Mouse (Mus musculus) heart, embryonic 16.5 days (tissue): ENCODE measurements around the gene Gm17428. TPM values are rescaled to one million over a fixed set of nuclear protein-coding genes. Genes with fewer than 3 reads are reported as not detected.
"Not testable (repeated sequence)": the region's sequence is repeated elsewhere in the genome, so short reads cannot be mapped to it uniquely, and the experiment has no call there.

Experiments
- ATAC-seq: fragments of 200-750 bp; cut with Nextera tagmentation; replicated peaks from 2 replicates; pipeline ENCODE4 v1.8.0; 2017; ENCODE audit warnings: moderate number of reproducible peaks; ENCODE audit not compliant: insufficient read depth, low FRiP score; ENCODE audit errors: extremely low read depth
- H3K27ac ChIP-seq: fragments of 300-500 bp; sonication (generic); 2 replicates; pipeline ENCODE4 v1.5.1; 2014; ENCODE audit warnings: mild to moderate bottlenecking, low read length, control low read depth, moderate library complexity
- H3K27me3 ChIP-seq: fragments of 300-500 bp; sonication (generic); 2 replicates; pipeline ENCODE4 v1.6.1; 2014; ENCODE audit warnings: low read length, mixed read lengths; ENCODE audit not compliant: control insufficient read depth, insufficient read depth
- H3K36me3 ChIP-seq: fragments of 300-500 bp; sonication (generic); 2 replicates; pipeline ENCODE4 v1.6.1; 2014; ENCODE audit not compliant: control insufficient read depth, insufficient read depth
- H3K4me1 ChIP-seq: fragments of 300-500 bp; sonication (generic); 2 replicates; pipeline ENCODE4 v1.6.1; 2014; ENCODE audit warnings: low read length, mixed read lengths; ENCODE audit not compliant: control insufficient read depth, insufficient read depth
- H3K4me2 ChIP-seq: fragments of 300-500 bp; sonication (generic); 2 replicates; pipeline ENCODE4 v1.6.1; 2014; ENCODE audit warnings: low read depth, mild to moderate bottlenecking, control low read depth, low read length
- H3K4me3 ChIP-seq: fragments of 300-500 bp; sonication (generic); 2 replicates; pipeline ENCODE4 v1.5.1; 2014; ENCODE audit warnings: mild to moderate bottlenecking, control low read depth, low read length
- H3K9ac ChIP-seq: fragments of 300-500 bp; sonication (generic); 2 replicates; pipeline ENCODE4 v1.6.1; 2014; ENCODE audit warnings: low read length, control low read depth
- H3K9me3 ChIP-seq: fragments of 300-500 bp; sonication (generic); replicated peaks from 2 replicates; pipeline ENCODE4 v1.6.1; 2016; ENCODE audit warnings: low read length; ENCODE audit not compliant: control insufficient read depth
- WGBS: fragments of 180-500 bp; shearing (Covaris S2); extraction: QIAGEN DNeasy Blood & Tissue Kit; methylation state at CpG from one replicate; pipeline ENCODE4 v1.1.7; 2014; 5-methylcytosine and 5-hydroxymethylcytosine counted together
- polyA plus RNA-seq: library from polyadenylated mRNA; unstranded; fragments of >200 nt; fragmentation: Nextera tagmentation; extraction: Ambion mirVana; gene quantifications from 2 replicates; pipeline ENCODE4 v1.2.1, GENCODE M21; 2015

Gm17428 gene
- polyA plus RNA-seq, 1 experiment from 2014 or later: not detected

DNA sequence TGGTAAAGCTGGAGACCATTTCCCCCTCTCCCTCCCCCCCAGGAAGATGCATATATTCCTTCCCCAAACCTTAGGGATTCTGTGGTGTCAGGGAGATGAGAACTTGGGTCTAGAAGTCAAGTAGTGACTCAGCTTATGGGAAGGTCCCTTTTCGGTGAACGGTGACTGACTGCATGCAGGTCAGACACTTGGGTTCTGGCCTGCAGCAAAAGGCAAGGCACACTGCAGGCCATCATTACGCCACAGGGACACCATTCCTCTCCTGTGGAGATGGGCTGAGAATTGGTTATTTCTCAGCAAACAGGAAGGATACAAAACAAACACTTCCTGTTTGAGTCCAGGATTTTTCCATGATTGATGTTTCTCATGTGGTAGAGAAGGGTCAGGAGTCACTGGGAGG lies 17.5 kb upstream of the Gm17428 start:
- H3K9ac ChIP-seq: peak overlapping the region; percentile 31; the same call in 1 of the 2 replicates
- H3K9me3 ChIP-seq: no peaks in the 10 kb centered on the region
- H3K27ac ChIP-seq: 0 out of 2 replicates have a peak overlapping the region, but pooled peaks have one; percentile 9
- peaks cover 11% of the 10 kb centered on the region for H3K4me1 ChIP-seq
- peak overlapping the region; percentile 23 for H3K4me2 ChIP-seq
- ATAC-seq: no peak
- H3K27me3 ChIP-seq: no peaks in the 10 kb centered on the region
- peaks cover 18% of the 10 kb centered on the region for H3K36me3 ChIP-seq
- 70% methylated on average over 3 of the region's 3 CpGs for WGBS
- peak overlapping the region; percentile 16 for H3K4me3 ChIP-seq

DNA sequence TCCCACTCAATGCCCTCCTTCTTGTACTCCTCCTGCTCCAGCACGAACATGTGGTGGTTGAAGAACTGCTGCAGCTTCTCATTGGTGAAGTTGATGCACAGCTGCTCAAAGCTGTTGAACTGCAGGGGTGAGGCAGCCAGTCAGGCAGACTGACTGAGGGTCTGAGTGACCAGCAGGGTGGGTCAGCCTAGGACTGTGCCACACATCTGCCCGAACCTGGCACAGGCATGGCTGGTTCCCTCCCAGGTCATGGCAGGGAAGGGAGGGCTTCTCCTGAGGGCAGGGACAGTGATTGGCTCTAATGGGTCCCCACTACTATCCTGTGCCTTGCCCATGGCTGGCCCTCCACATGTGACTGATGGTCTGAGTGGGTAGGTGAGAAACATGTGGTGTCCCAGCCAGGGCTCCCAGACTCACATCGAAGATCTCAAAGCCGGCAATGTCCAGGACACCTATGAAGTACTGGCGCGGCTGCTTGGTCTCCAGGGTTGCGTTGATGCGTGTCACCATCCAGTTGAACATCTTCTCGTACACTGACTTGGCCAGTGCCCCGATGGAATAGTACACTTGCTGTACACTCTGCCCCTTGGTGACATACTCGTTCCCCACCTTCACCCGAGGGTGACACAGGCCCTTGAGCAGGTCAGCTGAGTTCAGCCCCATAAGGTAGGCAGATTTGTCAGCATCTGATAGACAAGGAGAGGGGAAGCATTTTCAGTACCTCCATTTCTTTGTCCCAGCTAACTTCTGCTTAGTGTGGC lies 16.7 kb upstream of the Gm17428 start:
- 64% methylated on average over 12 of the region's 12 CpGs for WGBS
- Histone ChIP-seq H3K9ac (peak overlapping the region; percentile 48), H3K4me1 (peaks cover 11% of the 10 kb centered on the region), H3K4me3 (peak overlapping the region; percentile 59), H3K4me2 (peak overlapping the region; percentile 39), H3K36me3 (peaks cover 15% of the 10 kb centered on the region)
- H3K27ac ChIP-seq, H3K9me3 ChIP-seq, H3K27me3 ChIP-seq: not testable (repeated sequence)
- 0 out of 2 replicates have a peak, but pooled peaks have one; percentile 7 for ATAC-seq

DNA sequence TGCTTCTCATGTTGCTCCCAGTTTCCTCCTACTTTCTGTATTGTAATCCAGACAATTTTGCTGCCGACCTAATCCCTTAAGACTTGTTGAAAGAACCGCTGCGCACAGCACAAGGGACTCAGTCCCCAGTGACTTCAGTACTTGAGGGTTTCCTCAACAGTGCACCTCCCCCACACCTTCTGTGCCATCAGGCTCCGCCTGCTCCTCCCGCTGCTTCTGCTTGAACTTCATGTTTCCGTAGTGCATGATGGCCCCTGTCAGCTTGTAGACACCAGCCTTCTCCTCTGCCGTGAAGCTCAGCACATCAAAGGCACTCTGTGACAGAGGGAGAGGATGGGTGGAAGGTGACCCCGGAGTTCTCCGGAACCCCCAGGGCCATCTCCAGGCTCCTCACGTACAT lies 16.0 kb upstream of the Gm17428 start:
- Histone ChIP-seq H3K27me3 (no peaks in the 10 kb centered on the region), H3K9me3 (no peaks in the 10 kb centered on the region), H3K4me3 (peak overlapping the region; percentile 59), H3K4me1 (peaks cover 11% of the 10 kb centered on the region), H3K4me2 (peak overlapping the region; percentile 39), H3K36me3 (peaks cover 15% of the 10 kb centered on the region), H3K9ac (peak overlapping the region; percentile 61), H3K27ac (peak overlapping the region; percentile 5; the same call in 1 of the 2 replicates)
- ATAC-seq: no peak
- 31% methylated on average over 10 of the region's 10 CpGs for WGBS

DNA sequence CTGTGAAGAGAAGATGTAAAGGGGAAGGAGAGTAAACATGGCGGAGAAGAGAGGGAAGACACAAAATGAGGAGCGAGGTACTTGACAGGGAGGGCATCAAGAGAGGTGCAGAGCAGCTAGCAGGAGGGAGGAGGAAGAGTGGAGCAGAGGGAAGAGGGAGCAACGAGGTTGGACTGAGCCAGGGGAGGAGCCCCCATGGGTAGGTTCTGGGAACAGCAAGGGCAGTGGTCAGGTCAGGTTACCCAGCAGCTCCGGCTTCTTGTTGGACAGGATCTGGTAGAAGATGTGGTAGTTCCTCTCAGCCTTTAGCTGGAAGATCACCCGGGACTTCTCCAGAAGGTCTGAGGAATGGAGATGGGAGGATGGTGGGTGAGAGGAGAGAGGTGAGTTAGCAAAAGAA lies 15.2 kb upstream of the Gm17428 start:
- peak overlapping the region; percentile 67 for H3K27ac ChIP-seq
- H3K27me3 ChIP-seq: no peaks in the 10 kb centered on the region
- H3K9me3 ChIP-seq: no peaks in the 10 kb centered on the region
- H3K36me3 ChIP-seq: peaks cover 12% of the 10 kb centered on the region
- 52% methylated on average over 5 of the region's 5 CpGs for WGBS
- peak overlapping the region; percentile 39 for H3K4me2 ChIP-seq
- peaks cover 8% of the 10 kb centered on the region for H3K4me1 ChIP-seq
- ATAC-seq: no peak
- H3K9ac ChIP-seq: peak overlapping the region; percentile 61
- H3K4me3 ChIP-seq: peak overlapping the region; percentile 59

DNA sequence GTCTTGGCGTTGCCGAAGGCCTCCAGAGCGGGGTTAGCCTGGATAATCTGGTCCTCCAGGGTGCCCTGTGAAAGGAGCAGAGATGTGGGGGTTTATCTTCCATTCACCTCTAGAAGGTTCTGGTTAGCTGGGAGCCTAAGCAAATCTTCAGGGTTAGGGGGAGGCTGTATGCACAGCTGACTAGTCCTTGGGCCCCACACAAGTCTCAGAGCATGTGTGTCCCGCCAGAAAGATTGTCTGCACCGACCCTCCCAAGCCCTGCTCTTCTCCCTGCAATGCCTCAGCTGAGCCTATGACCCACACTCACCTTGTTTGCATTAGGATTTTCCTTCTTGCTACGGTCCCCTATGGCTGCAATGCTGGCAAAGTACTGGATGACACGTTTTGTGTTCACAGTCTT lies 14.0 kb upstream of the Gm17428 start:
- Histone ChIP-seq H3K4me3 (peak overlapping the region; percentile 59), H3K4me2 (peak overlapping the region; percentile 39), H3K27me3 (no peaks in the 10 kb centered on the region), H3K9ac (peak overlapping the region; percentile 61), H3K27ac (peak overlapping the region; percentile 72), H3K36me3 (peaks cover 7% of the 10 kb centered on the region), H3K4me1 (peaks cover 17% of the 10 kb centered on the region), H3K9me3 (no peaks in the 10 kb centered on the region)
- no peak for ATAC-seq
- WGBS: 48% methylated on average over 7 of the region's 7 CpGs

DNA sequence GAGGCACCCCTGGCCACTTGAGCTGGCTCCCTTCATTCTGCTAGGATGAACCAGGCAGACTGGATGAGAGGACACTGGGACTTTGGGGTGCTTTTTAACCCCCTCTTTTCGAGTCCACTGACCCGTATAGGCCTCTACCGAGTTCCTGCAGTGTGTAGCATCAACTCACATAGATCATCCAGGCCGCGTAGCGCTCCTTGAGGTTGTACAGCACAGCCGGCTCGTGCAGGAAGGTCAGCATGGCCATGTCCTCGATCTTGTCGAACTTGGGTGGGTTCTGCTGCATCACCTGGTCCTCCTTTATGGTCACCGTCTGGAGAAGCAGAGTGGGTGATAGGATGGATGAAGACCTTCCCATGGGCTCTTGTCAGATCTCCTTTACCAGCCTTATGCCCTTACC lies 13.0 kb upstream of the Gm17428 start:
- no peaks in the 10 kb centered on the region for H3K9me3 ChIP-seq
- H3K4me2 ChIP-seq: peak overlapping the region; percentile 39
- WGBS: 64% methylated on average over 11 of the region's 11 CpGs
- H3K36me3 ChIP-seq: peaks cover 5% of the 10 kb centered on the region; the same call in 1 of the 2 replicates
- H3K27ac ChIP-seq: peak overlapping the region; percentile 81
- H3K4me1 ChIP-seq: peaks cover 18% of the 10 kb centered on the region
- no peaks in the 10 kb centered on the region for H3K27me3 ChIP-seq
- H3K4me3 ChIP-seq: peak overlapping the region; percentile 59
- ATAC-seq: no peak
- H3K9ac ChIP-seq: peak overlapping the region; percentile 77

DNA sequence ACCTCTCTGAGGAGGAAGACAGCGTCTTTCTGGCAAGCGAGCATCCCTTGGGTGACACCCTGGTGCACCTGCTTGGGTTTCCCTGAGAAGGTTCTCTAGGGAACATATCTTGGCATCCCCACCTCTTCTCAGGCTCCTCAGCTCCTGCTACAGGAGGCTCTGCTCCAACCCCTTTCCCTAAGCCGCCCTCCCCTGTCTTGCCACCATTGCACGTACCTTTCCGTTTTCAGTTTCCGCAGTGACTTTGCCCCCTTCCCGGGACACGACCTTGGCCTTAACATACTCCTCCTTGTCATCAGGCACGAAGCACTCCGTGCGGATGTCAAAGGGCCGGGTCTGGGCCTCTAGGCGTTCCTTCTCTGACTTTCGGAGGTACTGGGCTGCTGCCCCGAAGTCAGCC lies 11.7 kb upstream of the Gm17428 start:
- Histone ChIP-seq H3K36me3 (peaks cover 3% of the 10 kb centered on the region; the same call in 1 of the 2 replicates), H3K4me1 (peaks cover 18% of the 10 kb centered on the region), H3K9me3 (no peaks in the 10 kb centered on the region), H3K4me2 (peak overlapping the region; percentile 39), H3K4me3 (peak overlapping the region; percentile 59), H3K9ac (peak overlapping the region; percentile 77), H3K27me3 (no peaks in the 10 kb centered on the region), H3K27ac (peak overlapping the region; percentile 81)
- WGBS: 39% methylated on average over 15 of the region's 15 CpGs
- no peak for ATAC-seq

DNA sequence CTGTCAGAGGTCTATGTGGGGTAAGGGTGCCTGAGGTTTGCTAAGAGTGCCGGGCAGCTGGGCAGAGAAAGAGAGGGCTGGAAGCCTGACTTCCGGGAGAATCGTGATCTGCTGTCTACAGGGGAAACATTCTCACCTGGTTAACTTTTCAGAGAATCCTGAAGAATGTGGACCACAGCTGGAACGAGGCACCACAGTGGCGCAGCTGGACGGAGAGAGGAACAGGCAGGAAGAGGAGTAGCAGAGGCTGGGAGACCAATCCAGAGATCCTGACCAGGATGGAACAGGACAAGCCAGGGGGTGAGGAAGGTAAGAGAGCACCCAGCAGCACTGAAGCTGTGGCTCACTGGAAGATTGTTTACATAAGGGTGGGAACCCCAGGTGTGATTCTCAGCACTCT lies 11.1 kb upstream of the Gm17428 start:
- Histone ChIP-seq H3K36me3 (peaks cover 3% of the 10 kb centered on the region; the same call in 1 of the 2 replicates), H3K27me3 (no peaks in the 10 kb centered on the region), H3K4me3 (peak overlapping the region; percentile 59), H3K27ac (peak overlapping the region; percentile 81), H3K9ac (peak overlapping the region; percentile 77), H3K4me1 (peaks cover 16% of the 10 kb centered on the region), H3K9me3 (no peaks in the 10 kb centered on the region), H3K4me2 (peak overlapping the region; percentile 39)
- 33% methylated on average over 6 of the region's 6 CpGs for WGBS
- no peak for ATAC-seq

DNA sequence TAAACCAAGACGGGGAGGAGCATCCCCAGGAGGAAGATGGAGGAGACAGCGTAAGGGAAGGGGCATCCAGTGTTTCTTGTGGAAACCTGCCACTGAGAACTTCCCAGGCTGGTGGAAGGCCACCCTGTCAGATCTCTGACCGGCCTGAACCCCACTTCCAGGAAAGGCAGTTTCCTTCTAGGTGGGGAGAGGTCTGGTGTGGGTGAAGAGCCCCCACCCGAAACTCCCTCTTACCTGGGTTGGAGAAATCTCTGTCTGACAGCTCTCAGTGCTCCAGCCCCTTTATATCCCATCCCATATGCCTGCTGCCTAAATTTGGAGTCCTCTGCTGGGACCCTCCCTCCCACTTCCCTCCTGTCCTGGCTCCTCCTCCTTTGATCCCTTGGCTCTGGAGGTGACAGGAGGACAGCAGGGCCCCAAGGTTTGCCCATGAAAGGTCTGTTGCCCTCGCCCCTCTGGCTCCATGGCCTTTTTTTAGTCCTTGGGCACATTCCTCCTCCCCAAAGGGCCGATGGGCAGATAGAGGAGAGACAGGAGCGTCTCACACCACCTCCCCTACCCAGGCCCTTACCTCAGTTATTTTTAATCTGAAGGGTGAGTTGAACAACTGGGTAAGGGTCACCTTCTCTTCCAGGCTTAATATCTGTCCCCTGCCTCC lies 10.3 kb upstream of the Gm17428 start, which contains the start of gene Myh6:
TSS of gene Myh6 (minus strand) at position 608 of the 658 bp plus-strand sequence.
- peak within 1 kb of the TSS; percentile 59 for H3K4me3 ChIP-seq
- peak within 1 kb of the TSS; percentile 39 for H3K4me2 ChIP-seq
- peak; percentile 43 for ATAC-seq
- H3K27ac ChIP-seq: peak within 1 kb of the TSS; percentile 81
- H3K36me3 ChIP-seq: peaks cover 3% of the 10 kb centered on the region; the same call in 1 of the 2 replicates
- 34% methylated on average over 7 of the region's 7 CpGs for WGBS
- peak within 1 kb of the TSS; percentile 77 for H3K9ac ChIP-seq
- H3K27me3 ChIP-seq: no peaks in the 10 kb centered on the region
- H3K4me1 ChIP-seq: peaks cover 16% of the 10 kb centered on the region
- H3K9me3 ChIP-seq: no peaks in the 10 kb centered on the region
